Mouse (Mus musculus): ENCODE results near the gene Pdia4.

DNA sequence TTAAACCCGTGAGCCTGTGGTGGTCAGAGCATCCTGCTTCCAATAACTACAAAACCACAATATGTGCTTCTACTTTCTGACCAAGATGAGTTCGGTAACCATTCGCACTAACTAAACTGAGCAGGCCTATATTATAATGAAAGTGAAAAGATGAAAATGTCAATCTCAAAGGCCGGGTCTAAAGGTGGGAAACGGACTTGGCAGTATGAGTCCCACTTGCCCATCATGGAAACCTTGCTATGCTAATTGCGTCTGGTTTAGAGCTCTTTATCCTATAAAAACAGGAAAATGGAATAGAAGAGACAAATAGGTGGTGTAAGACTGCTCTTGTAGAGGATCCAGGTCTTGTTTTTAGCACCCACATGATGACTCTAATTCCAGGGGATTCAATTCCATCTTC, 8.5 kb upstream of the Pdia4 start:
- TF ChIP-seq CTCF (conservative IDR thresholded peaks at IDR 0.05; ENCODE audit: low read length) (no peak), POU5F1 (IDR thresholded peaks at IDR 0.05; ENCODE audit: borderline replicate concordance, low read length) (no peak)

Data from E14TG2a.4 (cell line).